ENCODE assay signal across 8 mouse cellular contexts in the genomic region with DNA sequence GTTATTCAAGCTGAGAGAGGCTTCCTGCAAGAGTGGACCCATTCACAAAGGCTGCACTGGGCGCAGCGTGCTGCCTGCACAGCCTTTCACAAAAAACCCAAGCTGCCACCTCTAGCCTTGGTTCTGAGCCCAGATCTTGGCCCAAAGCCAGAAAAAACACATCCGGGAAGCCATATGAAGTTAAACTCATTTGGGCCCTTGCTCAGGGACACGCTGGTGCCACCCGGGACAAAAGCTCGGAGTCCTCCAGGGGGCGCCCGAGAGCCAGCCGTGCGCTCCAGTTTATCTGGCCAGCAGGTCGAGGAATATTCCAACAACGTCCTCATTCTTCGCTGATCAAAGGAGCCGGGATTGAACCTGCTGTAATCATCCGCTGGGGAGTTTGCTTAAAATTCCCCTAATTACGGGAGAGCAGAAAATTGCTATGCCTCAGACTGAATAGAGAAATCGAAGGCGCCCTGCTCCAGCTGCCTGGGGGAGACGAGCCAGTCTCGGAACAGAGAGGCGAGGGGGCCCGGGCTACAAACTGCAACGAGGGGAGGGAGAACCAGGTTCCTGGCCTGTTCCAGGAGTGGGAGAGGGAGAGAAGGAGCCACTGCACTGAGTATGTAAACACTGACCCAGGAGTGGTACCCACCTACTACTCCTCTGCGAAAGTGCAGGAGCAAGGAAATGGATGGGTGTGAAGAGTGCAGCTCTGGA.
DNase-seq lines count a peak whose midpoint lies in the region; ATAC-seq and TF ChIP-seq lines count a peak whose summit lies in the region.

No protein-coding gene starts in this region.

- H3K27ac ChIP-seq in MEL (ENCODE audit: control insufficient read depth, low read depth, low read length) = no peak overlapping the region
- peak overlapping the region; percentile 36; the same call in 1 of the 2 replicates for H3K27ac ChIP-seq in forebrain, postnatal 0 days (ENCODE audit: low read depth, low read length)

- no peak for TF ChIP-seq EP300 in MEL (IDR thresholded peaks at IDR 0.05; ENCODE audit: low read depth in 1 of 2, low read length in 2 of 2)

- H3K27me3 ChIP-seq in MEL (ENCODE audit: control insufficient read depth in 1 of 2, insufficient read depth in 2 of 2, low read length in 2 of 2) = no peaks in the 10 kb centered on the region; a peak in 1 of 4 replicates
- no peaks in the 10 kb centered on the region for H3K27me3 ChIP-seq in forebrain, postnatal 0 days (ENCODE audit: insufficient read depth, low read length)

- no peaks in the 10 kb centered on the region for H3K9me3 ChIP-seq in MEL (replicated peaks; ENCODE audit: insufficient read depth, low read length)
- H3K9me3 ChIP-seq in forebrain, postnatal 0 days (ENCODE audit: low read length) = no peaks in the 10 kb centered on the region

- WGBS in forebrain, postnatal 0 days = 5% methylated on average over 24 of the region's 24 CpGs
- 13% methylated on average over 24 of the region's 24 CpGs for WGBS in lung, adult 2 months

- H3K36me3 ChIP-seq in MEL (ENCODE audit: control insufficient read depth in 1 of 2, insufficient read depth in 2 of 2, low read length in 2 of 2) = no peaks in the 10 kb centered on the region
- H3K36me3 ChIP-seq in forebrain, postnatal 0 days (ENCODE audit: insufficient read depth) = no peaks in the 10 kb centered on the region

- TF ChIP-seq RAD21 in MEL (IDR thresholded peaks at IDR 0.05; ENCODE audit: low read depth, low read length) = no peak; the same call in none of the 2 replicates

- ATAC-seq in forebrain, postnatal 0 days = peak; percentile 76

- TF ChIP-seq POLR2A in MEL (IDR thresholded peaks at IDR 0.05; ENCODE audit: control insufficient read depth in 1 of 2, insufficient read depth in 1 of 2, low read depth in 1 of 2, low read length in 2 of 2, poor library complexity in 1 of 2) = no peak
- no peak for TF ChIP-seq POLR2A in lung, adult 2 months (IDR thresholded peaks at IDR 0.05; ENCODE audit: borderline replicate concordance, extremely low read depth, low read depth, low read length)

- no peaks in the 10 kb centered on the region for H3K4me1 ChIP-seq in MEL (ENCODE audit: control insufficient read depth in 1 of 2, insufficient read depth in 2 of 2, low read length in 2 of 2)
- H3K4me1 ChIP-seq in forebrain, postnatal 0 days (ENCODE audit: insufficient read depth) = peaks cover 28% of the 10 kb centered on the region
- H3K4me1 ChIP-seq in lung, adult 2 months (ENCODE audit: control insufficient read depth, insufficient read depth, low read length) = no peaks in the 10 kb centered on the region

- H3K4me3 ChIP-seq in MEL (ENCODE audit: control insufficient read depth in 1 of 2, insufficient read depth in 1 of 2, low read depth in 2 of 2, low read length in 2 of 2) = no peak overlapping the region
- no peak overlapping the region for H3K4me3 ChIP-seq in forebrain, postnatal 0 days (ENCODE audit: low read depth, low read length)
- H3K4me3 ChIP-seq in lung, adult 2 months (replicated peaks; ENCODE audit: extremely low read depth, low read depth, low read length) = no peak overlapping the region

- no peak overlapping the region for H3K4me2 ChIP-seq in forebrain, postnatal 0 days (ENCODE audit: low read depth)

- no peak overlapping the region for H3K9ac ChIP-seq in MEL (ENCODE audit: control insufficient read depth, low read depth, low read length, poor library complexity, severe bottlenecking)
- H3K9ac ChIP-seq in forebrain, postnatal 0 days = no peak overlapping the region

- TF ChIP-seq CTCF in MEL (IDR thresholded peaks at IDR 0.05 in 2 of 3, conservative IDR thresholded peaks at IDR 0.05 in 1 of 3; ENCODE audit: control insufficient read depth in 1 of 3, insufficient read depth in 1 of 3, low read depth in 2 of 3, low read length in 3 of 3, poor library complexity in 1 of 3, severe bottlenecking in 1 of 3) = peak; percentile 48 to 78 (median 55); a peak in 5 of 6 replicates
- TF ChIP-seq CTCF in forebrain, postnatal 0 days (IDR thresholded peaks at IDR 0.05; ENCODE audit: low read depth) = peak; percentile 84
- TF ChIP-seq CTCF in lung, adult 2 months (IDR thresholded peaks at IDR 0.05; ENCODE audit: insufficient read depth, low read length) = peak; percentile 53

- intact Hi-C loops in heart, postnatal 25 days (cut with DNase I) = loop anchor here (1.0 to 5.0 kb wide), 2 partner anchors 52 to 178 kb away; a partner anchor contains a TSS

- DNase-seq in MEL (ENCODE audit: low read depth, low spot score) = peak; percentile 12
- DNase-seq in cerebellum, adult 8-10 months = peak; percentile 79
- peak; percentile 88 for DNase-seq in forebrain, postnatal 0 days
- DNase-seq in heart, postnatal 25 days (ENCODE audit: low spot score) = peak; percentile 8
- peak; percentile 79 for DNase-seq in layer of hippocampus, adult 11-12 months (ENCODE audit: low spot score)
- peak; percentile 62 for DNase-seq in lung, adult 2 months
- DNase-seq in retina, embryonic 14.5 days (ENCODE audit: low spot score) = peak; percentile 86
- DNase-seq in thymus, postnatal 36 days = peak; percentile 46 to 60

- H3K79me2 ChIP-seq in MEL (ENCODE audit: control insufficient read depth, insufficient read depth, low read length, poor library complexity) = no peaks in the 10 kb centered on the region

TF ChIP-seq in MEL, 35 proteins besides CTCF, POLR2A, EP300 and RAD21:
- TF ChIP-seq POLR2AphosphoS5 (IDR thresholded peaks at IDR 0.05; ENCODE audit: borderline replicate concordance, low read depth, low read length) (no peak), ETS1 (IDR thresholded peaks at IDR 0.05; ENCODE audit: low read depth, low read length) (no peak), POLR2AphosphoS2 (IDR thresholded peaks at IDR 0.05; ENCODE audit: low read length) (no peak), RCOR1 (IDR thresholded peaks at IDR 0.05; ENCODE audit: low read depth, low read length) (no peak), SMC3 (IDR thresholded peaks at IDR 0.05; ENCODE audit: low read depth, low read length) (peak; percentile 28; the same call in 1 of the 2 replicates), UBTF (IDR thresholded peaks at IDR 0.05; ENCODE audit: borderline replicate concordance, insufficient read depth, low read depth, low read length) (no peak)

Comparison
In these comparisons a context has a peak if more than half of its experiments do, and no peak if none do; other contexts are left out.
1. DNase-seq: peak in every context shown above with its lines; median percentile 88 in forebrain, postnatal 0 days; 86 in retina, embryonic 14.5 days; 79 in cerebellum, adult 8-10 months; 79 in layer of hippocampus, adult 11-12 months; 62 in lung, adult 2 months; 53 in thymus, postnatal 36 days; 12 in MEL; 8 in heart, postnatal 25 days.